Mouse (Mus musculus): ENCODE data around the gene Thap3.

Thap3 gene

DNA sequence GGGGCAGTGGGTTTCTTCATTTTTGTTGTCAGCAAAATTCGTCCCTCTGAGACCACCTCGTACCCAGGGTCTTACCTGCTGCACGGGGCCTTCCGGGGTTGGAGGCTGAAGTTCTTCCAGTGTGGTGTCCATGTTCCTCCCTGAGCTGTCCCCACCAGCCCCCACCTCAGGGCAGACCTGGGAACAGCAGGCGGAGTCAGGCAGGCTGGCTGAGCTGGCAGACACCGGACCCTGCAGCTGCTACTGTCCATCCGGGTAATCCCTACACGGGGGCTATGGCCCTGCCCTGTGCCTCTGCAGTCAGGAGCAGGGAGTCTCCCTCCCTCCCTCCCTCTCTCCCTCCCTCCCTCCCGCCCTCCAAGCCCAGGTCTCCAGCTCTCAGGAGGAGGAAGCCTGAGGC lies 5.2 kb downstream of the Thap3 start:
- DNase-seq (ENCODE audit: low spot score) = peak; percentile 43

DNA sequence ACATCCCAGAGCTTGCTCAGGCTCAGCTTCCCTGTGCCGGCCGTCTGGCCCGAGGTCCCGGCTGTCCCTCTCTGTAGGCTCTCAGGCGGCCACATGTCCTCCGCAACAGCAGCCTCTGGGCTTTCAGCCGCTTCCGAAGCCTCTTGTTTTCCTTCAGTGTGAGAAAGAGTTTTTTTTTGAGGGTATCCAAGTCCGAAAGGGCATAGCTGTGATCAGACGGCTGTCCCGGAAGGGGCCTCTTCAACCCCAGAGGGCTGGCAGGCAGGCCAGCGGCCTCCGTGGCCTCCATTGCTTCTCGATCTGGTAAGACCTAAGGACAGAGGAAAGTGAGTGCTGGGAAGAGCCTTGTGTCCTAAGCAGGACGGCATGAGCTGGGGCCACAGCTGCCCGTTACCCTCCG lies 5.8 kb downstream of the Thap3 start:
- no peak for DNase-seq (ENCODE audit: low spot score)

DNA sequence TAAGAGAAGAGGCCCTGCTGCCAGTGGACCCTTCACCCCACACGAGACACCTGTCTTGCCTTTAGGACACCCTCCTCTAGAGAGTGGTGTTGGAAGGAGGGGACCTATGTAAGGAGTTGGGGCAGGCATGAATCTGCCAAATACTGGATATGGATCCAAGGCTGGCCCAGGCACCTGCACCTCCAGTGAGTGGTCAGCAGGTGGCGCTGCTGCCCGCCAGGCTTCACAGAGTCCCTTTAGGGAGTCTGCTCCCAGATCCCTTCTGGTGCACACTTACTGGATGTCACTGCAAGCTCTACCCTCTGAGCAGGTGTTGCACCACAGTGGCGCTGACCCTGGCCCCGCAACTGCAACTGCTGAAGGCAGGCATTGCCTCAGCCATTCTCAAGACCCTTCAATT lies 7.4 kb downstream of the Thap3 start:
- DNase-seq (ENCODE audit: low spot score) = peak; percentile 91

DNA sequence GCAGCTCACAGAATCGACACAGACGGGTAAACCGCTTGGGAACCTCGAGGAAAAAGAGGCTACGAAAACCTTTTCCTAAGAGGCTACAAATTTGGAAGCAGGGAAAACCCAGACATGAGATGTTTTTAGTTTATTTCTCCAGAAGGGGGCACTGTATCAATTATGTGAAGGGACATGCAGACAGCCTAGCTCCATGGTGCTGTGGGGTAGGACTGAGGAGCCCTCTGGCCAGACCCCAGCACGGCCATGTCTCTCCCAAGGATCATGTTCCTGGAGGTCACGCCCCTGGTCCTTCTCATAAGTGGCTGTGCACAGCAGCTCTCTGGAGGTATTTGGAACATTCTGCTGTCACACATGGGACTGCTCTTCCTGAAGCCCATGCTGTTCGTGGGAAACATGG lies 8.1 kb downstream of the Thap3 start:
- DNase-seq (ENCODE audit: low spot score) = peak; percentile 56

GRCm38 (mm10) chr4:151977748-151978147 lies 11.0 kb downstream of the Thap3 start:
- peak; percentile 91 for DNase-seq (ENCODE audit: low spot score)

DNA sequence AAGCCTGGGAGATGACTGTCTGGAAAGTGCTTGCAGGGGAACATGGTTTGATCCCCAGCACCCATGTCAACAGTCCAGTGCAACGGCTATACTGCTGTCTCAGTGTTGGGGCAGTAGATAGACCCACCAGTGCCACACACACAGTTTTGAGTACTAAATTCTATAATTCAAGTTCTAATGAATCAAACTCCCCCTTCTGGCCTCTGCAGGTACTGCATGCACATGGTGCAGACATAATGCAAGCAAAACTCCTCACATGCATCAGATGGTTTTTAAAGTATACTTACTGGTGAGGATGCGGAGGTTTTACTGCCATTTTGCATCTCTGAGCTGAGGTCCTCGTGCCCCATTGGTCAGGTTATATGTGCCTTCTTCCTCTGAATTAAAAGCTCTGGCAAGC lies 13.4 kb downstream of the Thap3 start:
- peak; percentile 60 for DNase-seq (ENCODE audit: low spot score)

DNA sequence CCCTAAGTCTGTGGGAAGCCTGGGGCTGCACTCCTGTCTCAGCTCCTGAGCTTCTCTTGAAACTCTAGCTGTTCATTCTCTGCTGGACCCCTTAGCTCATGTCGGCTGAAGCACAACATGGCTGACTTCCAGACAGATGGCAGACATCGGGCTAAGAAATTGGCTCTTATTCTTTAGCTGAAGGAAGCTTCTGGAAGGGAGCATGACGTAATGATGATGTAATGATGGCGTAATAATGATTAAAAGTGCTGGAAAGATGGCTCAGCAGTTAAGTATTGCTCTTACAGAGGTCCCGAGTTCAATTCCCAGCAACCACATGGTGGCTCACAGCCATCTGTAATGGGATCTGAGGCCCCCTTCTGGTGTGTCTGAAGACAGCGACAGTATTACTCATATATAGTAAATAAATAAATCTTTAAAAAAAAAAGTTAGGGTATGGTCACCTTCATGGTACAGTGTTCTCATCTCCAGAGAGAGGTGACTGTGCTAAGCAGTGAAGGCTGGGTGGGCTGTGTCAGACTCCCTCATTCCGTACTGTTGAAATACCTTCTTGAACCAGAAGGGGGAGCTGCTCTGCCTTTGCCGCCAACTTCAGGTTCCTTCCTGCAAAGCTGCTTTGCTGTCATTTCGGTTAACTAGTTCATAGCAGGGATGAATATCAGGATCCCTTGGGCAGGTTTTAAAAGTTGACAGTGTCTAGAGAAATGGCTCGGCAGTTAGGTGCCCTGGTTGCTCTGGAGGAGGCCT lies 16.4 kb downstream of the Thap3 start:
- DNase-seq (ENCODE audit: low spot score) = peak; percentile 82

DNA sequence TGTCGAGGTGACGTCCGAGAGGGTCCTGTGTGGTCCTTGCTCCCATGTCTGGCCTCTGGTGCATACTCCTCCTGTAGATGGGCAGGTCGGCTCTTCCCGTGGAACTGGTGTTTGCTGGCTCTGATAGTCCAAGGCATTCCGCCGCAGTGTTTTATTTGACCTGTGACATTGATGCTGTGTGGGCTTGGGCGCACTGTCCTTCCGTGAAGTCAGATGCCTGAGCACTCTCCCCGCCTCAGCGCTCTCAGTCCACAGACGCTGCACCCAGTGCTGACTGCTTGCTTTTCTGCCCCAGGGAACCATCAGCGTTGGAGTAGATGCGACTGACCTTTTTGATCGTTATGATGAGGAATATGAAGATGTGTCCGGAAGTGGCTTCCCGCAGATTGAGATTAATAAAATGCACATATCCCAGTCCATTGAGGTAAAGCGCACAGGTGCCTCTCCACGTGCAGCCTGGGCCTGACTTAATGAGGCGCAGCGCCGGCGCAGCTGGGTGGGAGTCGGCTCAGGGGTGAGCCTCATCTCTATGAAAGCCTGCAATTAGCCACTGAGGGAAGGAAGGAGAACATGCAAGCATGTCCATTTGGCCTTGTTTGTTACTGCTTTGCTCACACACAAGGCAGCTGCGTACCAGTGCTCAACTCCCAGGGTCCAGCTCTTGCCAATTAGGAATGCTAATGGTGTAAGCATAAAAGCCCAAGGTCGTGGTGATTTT lies 20.4 kb downstream of the Thap3 start:
- no peak for DNase-seq (ENCODE audit: low spot score)

DNA sequence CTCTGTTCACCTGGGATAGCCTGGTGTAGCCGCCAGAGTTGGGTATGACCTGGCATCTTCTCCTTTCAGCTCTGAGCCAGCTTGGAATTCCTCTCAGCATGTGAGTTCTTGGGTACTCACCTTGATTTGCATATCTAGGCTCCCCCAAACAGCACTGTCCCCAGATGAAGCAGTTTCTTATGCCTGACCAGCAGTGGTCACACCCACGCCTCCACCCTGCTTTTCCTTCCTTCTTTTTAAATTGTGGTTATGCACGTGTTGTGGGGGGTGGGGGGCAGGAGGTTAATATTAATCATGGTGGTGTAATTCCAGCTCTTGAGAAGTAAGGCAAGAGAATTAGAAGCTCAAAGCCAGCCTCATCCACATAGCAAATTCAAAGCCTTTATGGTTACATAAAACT lies 26.0 kb downstream of the Thap3 start:
- DNase-seq (ENCODE audit: low spot score) = no peak

DNA sequence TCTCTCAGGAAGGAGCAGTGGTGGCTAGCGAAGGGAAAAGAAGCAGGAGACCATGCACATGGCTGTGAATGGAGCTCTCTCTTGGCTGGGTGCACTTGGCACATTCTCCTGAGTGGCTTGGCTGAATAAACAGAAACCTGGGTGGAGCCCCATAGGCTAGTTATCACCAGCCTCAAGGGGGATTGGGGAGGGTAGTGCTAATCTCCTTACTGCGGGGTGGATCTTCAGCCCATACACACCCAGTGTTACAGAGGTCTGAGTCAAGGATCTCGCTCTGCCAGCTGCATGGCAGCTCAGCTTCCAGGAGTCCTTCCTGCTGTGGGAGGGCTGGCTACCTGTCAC lies 28.3 kb downstream of the Thap3 start:
- DNase-seq (ENCODE audit: low spot score) = no peak

DNA sequence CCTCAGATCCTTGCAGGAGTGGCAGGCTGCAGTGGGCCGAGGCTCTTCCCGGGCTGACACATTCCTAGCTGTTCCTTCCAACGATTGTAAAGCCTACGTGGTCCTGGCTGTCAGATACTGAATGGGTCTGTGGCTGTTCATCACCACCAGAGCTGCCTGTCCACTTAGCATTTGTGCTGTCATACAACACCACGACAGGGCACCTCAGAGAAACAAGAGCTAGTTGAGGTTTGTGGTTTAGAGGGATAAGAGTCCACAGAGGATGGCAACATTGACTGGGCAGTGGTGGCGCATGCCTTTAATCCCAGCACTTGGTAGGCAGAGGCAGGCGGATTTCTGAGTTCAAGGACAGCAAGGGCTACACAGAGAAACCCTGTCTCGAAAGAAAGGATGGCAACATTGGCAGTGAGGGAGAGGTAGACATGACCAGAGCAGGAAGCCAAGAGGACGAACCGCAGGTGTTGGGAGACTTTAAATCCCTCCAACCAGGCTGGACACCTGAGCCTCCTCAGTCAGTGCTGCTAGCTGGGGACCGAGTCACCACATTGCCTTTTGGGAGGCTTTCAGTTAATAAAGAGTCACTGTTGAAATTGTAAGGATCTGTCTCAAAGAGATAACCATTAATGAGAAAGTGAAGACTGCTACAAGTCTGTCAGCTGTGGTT lies 28.8 kb downstream of the Thap3 start:
- DNase-seq (ENCODE audit: low spot score) = no peak

DNA sequence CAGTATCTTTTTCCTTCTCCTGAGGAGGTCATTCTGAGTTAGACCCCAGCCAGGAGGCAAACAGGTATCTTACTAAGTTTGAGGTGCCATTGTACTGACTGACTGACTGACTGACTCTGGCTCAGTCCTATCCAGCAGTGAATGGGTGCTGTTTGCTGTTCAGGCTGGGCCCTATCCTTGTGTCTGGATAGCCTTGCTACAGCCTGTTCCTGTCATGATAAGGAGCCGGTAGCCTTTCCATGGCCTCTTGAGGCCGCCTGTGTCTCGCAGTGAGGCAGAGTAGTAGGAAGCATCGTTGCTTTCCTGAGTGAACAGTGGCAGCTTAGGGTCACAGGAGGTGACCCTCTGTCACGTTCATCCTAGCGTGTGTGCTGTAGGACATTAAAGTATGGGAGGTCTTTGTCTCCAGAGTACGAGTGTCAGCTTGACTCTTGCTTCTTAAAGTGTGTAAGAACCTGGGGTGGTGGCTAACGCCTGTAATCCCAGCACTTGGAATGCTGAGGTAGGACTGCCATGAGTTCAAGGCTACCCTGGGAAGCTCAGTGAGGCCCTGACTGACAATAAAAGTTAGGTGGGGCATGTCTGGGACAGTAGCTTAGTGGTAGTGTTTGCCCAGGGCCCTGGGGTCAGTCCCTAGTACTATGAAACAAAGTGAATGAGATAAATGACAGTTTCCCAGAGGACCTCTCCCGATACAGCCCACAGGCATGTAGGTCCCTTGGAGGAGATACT lies 31.0 kb downstream of the Thap3 start:
- DNase-seq (ENCODE audit: low spot score) = no peak

DNA sequence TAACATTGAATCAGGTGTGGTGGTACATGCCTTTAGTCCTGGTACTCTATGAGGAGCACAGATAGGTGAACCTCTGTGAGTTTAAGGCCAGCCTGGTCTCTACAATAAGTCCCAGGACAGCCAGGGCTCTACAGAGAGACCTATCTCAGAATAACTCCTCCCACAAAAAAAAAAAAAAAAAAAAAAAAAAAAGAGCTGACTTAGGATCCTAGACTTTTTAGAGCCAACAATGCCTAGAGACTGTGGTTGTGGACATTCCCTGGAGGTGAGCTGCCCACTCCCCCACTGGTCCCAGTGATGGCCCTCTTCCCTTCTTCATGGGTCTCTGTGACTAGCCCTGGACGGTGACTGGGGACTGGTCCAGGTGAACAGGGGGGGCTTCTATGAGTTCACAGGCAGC lies 33.0 kb downstream of the Thap3 start:
- DNase-seq (ENCODE audit: low spot score) = no peak

DNA sequence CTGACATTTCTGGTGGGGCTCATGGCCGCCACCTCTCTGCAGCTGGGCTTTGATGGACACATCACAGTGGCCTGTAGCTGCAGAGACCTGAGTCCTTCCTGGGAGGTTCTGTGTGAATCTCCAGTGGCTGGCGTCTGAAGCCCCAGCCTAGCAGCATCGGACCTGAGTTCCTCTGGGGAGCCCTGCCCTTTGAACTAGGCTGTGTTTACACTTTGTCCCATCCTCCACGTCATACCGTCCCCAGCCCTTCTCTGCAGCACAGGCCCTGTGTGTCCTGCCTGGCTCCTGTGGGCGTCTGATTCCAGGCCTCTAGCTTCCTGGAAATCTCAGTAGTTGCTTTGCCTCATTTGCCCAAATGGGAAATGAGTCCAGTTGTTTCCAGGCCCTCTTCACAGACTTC lies 35.6 kb downstream of the Thap3 start:
- DNase-seq (ENCODE audit: low spot score) = no peak

DNA sequence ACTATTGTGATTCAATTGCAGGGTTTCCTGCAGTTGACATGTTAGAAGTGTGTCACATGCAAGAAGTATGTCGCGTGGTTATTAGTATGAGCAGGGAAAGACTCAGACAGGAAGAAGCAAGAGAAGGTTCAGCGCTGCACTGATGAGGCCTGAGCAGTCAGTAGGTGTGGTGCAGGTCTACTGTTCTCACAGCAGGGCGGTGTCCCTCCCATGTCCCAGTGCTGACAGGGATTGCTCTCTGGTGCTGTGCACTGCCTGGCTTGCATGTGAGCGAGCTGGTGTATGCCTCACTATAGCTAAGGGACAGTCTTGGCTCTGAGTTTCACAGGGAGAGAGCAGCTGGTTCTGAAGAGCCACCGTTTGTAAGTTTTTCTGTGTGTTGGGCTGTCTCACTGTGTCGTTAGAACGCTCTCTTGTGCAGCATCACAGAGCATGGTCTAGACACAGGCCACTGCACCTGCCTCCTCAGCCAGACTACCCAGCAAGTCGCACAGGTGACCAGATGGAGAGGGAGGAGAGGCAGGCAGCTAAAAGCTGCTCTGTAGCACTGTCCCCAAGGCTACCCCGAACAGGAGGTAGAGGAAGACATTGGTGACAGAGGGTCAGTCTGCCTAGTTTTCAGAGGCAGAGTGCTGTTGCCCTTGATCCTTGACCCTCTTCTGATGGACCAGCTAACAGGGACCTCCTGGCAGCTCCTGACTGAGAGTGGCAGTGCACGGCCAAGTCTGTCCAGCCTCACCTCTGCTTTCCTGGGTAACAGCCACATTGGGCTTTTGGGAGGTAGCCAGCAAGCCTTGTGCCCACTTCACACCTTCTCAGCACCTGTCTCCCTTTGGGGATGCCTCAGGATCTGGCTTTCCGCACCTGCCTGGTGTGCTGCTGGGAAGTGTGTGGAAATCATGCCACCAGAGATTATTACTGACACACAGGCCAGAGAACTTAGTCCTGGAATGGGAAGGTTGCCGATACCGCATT lies 40.0 kb downstream of the Thap3 start:
- DNase-seq (ENCODE audit: low spot score) = no peak

DNA sequence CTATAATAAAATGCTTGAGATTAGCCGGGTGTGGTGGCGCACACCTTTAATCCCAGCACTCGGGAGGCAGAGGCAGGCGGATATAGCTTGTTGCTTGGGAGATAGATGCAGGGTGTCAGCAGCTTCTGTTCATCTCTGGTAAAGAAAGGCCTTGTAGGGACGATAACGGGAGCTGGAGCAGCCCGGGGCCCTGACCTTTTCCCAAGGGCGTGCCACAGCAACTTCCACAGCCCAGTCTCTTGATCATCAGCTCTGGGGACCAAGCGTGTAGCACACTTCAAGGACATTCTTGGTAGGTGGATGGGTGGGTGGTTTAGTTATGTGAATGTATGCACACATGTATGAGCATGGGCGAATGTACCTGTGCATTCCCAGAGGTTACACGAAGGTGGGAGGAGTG lies 42.6 kb downstream of the Thap3 start:
- no peak for DNase-seq (ENCODE audit: low spot score)

DNA sequence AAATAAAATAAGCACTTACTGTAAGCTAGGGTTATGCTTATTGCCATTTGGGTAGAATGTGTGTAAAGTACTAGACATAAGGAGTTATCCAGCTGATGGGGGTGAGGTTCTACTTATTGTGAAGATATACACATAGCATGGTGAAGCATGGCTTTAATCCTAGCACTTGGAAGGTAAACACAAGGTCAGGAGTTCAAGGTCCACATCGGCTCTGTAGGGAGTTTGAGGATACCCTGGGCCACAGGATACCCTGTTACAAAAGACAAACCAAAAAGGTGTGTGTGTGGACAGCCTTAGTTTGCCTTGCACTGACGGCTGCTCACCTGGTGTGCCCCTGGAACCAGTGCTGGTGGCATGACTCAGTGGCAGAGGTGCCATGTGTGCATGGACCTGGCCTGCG lies 50.7 kb downstream of the Thap3 start:
- no peak for DNase-seq (ENCODE audit: low spot score)

DNA sequence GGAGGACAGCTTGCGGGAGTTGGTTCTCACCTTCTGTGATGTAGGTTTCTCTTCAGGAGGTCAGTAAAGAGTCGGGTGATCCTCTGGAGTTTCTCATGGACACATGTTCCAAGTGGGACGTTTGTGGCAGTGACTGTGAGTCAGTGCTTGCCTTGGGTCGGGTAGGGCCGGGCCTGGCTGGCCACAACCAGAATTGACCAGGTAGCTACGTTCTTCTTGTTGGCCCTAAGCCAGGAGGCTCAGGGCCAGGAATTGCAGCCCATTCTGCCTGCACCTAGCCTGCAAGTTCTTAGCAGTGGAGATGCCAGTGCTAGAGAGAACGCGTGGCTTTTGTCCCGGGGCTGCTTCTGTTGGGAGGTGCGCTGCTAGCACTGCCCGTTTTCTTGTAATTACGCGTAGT lies 51.4 kb downstream of the Thap3 start:
- no peak for DNase-seq (ENCODE audit: low spot score)

GRCm38 (mm10) chr4:151934215-151934572 lies 54.6 kb downstream of the Thap3 start:
- DNase-seq (ENCODE audit: low spot score) = no peak

DNA sequence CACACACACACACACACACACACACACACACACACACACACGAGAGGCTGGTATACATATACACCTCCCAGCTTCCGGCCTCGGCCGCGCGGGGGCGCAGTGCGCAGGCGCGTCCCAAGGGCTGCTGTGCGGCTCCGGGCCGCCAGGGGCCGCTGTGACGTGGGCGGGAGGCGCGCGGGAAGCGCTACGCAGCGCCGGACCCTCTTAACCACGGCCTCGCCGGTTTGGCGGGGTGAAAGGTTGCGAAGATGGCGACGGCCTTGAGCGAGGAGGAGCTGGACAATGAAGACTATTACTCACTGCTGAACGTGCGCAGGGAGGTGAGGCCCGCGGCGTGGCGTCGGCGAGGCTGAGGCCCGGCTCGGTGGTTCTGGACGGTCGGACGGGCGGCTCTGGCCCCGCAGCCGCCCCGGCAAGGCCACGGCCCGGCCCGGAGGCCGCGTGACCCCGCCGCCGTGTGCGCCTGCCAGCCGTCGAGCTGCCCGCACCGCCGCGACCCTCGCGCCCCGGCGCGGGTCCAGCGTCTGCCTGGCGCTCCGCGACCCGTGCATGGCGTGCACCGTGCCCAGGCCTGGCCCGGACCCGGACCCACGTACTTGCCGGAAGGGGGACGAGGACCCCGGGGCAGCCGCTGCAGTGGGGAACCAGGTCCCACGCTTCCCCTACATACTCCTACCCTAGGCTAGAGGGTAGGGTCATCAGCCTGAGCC lies 55.1 kb downstream of the Thap3 start, which contains the start of gene Dnajc11:
Gene Dnajc11 (plus strand): TSS at position 187 of the 710 bp plus-strand sequence.
- DNase-seq (ENCODE audit: low spot score) = peak; percentile 87
